Mouse (Mus musculus) cerebellum, adult 8-10 months (tissue): ENCODE data around the gene Tbc1d22a.
"Not testable (repeated sequence)": the region's sequence is repeated elsewhere in the genome, so short reads cannot be mapped to it uniquely, and the experiment has no call there.

Experiments
- DNase-seq: peaks from one replicate; pipeline ENCODE4 v3.0.0; 2022

Gene Tbc1d22a

DNA sequence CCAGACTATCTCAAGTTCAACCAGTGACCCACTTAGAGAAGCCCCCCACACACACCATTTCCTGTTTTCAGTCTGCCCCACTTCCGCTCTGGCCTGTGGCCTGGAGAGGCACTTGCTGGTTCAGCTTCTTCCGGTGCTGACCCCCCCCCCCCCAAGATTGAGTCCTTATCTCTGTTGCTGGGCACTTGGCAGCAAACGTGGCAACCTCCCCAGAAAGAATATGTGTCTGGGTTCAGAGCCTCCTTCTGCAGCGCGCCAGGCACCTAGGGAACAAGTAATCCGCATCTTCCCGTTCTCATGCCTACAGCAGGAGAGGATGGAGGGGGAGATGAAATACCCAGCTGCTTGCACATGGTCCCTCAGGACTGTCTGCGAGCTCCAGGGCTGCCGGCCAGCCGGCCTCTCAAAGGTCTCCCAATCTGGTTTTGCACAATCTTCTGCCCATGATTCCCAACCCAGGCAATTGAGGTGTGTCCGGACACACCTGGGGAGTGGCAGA lies 32.3 kb upstream of the Tbc1d22a start:
- DNase-seq = no peak

DNA sequence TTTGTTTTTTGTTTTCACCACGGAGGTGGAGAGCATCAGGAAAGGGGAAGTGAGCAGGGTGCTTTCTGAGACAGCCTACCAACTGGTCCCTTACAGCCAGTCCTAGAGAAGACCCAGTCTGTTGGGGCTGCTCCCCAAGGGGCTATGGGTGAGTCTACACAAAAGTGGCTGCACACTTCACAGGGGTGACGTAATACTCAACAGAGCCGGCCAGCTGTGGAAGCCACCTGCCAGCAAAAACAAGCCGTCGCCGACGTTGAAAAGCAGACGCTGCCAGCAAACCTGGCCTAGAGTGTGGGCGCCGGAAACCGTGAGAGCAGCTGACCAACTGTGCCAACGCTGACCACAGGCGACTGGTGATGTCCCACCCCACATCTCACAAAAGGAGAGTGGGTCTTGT lies 31.6 kb upstream of the Tbc1d22a start:
- DNase-seq = no peak

DNA sequence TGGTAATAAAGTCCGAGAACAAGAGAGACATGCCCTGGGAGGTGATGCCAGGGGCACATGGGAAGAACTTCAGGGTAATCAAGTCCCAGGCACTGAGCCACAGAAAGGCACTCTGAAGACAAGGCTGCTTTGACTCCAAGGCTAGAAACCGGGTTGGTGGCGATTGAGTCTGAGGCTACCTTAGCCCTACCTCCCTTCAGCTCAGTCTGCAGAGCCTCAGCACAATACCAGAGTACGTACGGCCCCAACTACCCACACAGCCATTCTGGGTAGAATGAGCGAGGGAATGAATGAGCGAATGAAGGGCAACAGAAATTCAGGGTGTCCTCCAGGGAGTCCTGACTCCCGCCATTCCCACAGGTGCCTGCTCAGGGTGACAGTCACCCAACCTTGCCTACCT lies 30.8 kb upstream of the Tbc1d22a start:
- DNase-seq = no peak

DNA sequence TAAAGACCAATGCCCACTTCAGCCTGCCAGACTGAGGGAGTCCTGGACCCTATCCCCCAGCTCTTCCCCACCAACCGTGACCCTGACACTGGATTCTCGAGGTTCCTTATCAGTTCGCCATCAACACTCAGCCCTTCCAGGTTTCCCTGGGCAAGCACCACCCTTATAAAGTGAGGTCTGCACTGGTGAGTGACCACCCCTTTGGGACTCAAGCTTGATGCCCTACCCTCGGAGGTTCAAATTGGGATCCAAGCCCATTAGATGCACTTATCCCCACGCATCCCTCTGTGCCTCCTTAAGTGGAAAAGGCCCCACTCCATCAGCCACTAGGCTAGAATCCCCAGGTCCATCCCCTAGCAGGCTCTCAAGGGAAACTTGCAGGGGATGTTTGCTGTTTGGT lies 30.2 kb upstream of the Tbc1d22a start:
- DNase-seq = no peak

DNA sequence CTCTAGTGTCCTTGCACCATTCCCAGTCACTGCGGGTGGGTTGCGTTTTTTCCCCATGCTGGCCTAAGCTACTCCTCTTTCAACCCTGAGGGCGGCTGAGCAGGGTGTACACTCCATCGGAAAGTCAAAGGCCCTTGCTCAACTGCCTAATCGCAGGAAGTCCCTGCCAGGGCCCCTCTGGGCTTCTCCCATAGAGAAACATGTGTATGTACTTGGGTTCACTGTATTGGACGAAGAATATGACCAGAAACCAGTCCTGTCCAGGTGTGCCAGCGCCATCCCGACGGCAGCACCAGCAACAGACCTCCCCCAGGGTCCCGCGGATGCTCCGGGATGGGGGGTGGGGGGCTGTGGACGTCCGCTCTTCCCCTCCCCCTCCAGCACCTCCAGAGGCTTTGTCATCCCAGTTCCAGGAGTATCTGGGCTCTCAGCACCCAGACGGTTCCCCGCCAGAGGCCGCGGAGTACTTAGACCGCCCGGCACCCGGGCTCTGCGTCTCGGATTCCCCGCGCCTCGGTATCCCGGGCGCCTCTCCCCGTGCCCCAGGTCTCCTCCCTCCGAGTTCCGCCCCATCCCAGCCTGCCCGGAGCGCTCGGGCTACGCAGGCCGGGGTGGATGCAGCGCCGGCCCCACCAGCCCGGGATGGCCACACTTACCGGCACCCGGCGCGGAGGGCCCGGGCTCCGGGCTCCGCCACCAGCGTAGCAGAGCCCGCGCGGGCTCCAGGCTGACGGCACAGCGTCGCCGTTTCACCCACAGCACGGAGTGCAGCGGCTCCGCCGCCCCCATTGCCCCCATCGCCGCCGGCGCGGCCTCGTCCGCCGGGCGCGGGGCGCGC lies 29.2 kb upstream of the Tbc1d22a start:
- DNase-seq = no peak

DNA sequence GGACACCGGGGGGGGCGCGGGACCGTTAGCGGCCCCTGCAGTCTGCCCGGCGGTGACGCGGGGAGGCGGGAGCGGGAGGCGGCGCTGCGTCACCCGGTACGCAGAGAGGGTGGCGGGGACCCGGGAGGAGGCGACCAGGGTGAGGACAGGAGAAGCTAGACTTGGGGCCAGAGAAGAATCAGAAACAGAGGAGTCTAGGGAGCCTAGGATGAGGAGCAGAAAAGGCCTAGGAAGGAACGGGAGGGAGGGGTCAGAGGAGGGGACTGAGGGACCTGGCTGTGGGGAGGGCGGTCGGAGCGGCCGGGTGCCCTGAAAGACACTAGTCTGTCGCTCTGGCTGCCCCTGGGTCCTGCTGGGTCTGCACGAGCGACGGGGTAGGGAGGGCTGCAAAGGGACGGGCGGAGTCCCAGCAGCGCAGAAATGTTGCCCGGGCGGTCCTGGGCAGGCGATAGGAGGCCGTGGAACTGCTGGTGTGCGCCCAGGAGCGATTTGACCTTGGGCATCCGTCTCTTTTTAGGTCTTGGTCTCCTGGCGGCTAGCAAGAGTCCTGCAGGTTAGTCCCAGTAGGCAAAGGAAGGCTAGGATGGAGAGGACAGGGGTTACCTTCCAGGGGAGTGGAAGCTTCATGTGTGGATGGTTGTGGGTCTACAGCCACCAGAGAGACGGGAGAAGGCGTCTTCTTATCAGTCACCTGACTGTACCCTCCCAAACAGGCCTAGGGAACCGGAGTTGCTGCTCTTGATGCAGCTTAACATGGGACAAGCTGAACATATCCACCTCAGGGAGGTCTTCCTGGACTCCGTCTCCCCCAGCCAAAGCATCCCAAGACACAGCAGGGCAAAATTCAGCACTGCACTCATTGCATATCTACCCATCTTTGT lies 28.3 kb upstream of the Tbc1d22a start, which contains the start of gene Cerk:
Cerk (minus strand) TSS at position 453 of the 881 bp plus-strand sequence.
- peak; percentile 86 for DNase-seq

DNA sequence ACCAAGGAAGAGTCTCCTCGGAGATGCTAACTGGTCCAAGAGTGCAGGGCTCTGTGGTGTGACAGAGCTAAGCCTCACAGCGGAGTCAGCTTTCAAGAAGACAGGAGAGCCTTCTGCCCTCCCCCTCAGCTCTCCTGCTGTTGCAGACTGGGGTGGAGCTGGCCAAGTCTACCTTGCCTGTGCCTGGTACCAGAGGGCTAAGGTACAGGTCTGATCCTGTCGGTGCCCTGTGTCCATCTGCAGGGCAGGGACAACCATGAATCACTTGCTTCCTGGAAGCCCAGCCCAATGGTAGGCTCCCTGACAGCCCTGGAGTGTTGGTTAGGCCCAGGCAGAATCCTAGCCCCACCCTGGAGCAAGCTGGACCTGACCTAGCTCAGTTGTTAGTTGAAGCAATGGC lies 27.6 kb upstream of the Tbc1d22a start:
- DNase-seq = peak; percentile 49

DNA sequence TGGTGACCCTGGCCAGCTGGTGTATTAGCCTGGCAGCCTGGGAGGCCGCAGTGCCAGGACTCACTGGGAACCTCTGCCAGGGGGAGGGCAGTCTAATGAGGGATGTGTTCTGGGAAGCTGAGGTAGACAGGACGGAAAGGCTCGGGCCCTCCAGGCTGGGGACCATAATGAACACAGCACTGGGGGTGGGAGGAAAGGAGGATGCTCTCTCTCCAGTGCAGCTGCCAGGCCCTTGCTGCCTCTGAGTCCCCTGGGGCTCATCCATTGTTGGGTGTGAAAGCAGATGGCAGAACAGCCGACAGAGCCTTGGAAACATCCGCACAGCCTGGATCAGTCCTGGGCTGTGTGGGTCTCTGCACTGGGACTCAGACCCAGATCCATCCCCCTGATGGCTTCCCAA lies 26.1 kb upstream of the Tbc1d22a start:
- DNase-seq = peak; percentile 41

DNA sequence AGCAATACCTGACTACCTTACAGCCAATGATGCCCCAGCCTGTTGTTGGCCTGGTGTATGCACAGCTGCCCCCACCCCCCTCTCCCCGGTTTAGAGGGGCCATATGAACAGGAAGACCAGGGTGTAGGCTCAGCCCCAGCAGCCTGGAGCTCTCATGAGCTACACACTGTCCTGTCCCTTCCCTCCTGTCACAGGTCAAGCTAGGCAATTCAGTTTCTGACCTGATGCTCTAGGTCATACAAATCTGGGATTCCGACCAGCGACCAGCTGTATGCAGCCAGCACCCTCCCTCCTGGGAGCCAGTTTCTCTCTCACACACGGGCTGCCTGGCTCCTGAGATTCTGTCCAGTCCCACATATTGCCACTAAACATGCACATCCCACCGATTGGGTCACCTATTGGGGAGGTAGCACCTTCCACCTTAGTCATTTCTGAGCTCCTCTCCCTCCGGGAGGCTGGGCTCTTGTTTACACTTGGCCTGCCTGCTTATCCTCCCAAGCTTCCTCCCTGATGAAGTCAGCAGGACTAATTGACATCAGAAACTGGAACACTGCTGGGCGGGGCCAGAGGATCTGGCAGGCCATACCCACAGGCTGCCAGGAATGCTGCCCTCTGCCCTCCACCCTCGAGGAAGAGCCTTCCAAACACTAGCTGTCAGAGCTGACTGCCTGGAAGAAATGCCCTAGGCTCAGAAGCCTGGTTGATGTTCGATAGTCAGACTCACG lies 25.4 kb upstream of the Tbc1d22a start:
- DNase-seq = peak; percentile 81

DNA sequence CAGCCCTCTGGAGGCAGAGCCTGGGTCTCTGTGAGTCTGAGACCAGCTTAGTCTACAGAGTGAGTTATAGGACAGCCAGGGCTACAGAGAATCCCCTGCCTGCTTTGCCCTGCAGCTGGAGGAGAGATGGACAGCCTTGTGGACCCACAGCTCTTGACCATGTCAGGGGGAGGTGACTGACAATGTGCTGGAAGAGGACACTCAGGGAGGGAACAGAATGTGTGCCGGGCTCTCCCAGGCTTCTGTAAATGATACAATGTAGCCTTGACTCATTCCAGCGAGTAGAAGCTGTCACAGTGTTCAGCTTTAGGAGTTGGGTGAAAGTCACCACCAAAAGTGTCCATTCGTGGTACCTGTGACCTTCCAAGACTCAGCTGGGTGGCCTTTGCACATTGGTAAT lies 23.9 kb upstream of the Tbc1d22a start:
- no peak for DNase-seq

DNA sequence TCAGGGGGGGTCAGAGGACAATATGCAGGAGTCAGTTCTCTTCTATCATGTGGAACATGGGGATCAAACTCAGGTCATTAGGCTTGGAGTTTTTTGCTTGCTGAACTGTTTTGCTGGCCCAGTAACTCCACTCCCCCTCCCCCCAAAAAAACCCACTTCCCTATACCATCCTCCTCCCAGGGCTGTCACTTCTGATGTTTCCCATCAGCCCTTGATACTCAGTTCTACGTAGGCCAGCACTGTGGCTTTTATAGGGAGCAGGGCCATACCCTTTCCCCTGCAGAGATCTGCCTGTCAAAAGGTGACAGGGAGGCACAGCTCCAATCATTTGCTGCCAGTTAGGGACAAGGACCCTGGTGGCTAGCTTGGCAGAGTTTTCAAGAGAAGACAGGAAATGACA lies 22.8 kb upstream of the Tbc1d22a start:
- no peak for DNase-seq

DNA sequence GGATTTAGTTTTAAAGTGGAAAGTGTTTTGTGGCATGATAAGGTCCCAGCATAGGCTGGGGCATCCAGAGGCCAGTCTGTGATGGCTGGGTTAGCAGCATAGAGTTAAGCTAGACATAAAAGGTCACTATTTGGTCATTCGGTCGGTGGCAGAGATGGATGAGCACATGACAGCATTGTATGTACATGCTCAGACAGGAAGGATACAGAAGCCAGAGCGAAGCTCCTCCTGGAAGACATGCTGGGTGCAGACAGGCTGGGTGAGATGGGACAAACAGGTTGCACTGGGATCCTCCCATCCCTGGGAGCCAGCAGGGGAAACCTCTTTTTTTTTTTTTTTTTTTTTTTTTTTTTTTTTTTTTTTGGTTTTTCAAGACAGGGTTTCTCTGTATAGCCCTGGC lies 22.3 kb upstream of the Tbc1d22a start:
- DNase-seq = no peak

DNA sequence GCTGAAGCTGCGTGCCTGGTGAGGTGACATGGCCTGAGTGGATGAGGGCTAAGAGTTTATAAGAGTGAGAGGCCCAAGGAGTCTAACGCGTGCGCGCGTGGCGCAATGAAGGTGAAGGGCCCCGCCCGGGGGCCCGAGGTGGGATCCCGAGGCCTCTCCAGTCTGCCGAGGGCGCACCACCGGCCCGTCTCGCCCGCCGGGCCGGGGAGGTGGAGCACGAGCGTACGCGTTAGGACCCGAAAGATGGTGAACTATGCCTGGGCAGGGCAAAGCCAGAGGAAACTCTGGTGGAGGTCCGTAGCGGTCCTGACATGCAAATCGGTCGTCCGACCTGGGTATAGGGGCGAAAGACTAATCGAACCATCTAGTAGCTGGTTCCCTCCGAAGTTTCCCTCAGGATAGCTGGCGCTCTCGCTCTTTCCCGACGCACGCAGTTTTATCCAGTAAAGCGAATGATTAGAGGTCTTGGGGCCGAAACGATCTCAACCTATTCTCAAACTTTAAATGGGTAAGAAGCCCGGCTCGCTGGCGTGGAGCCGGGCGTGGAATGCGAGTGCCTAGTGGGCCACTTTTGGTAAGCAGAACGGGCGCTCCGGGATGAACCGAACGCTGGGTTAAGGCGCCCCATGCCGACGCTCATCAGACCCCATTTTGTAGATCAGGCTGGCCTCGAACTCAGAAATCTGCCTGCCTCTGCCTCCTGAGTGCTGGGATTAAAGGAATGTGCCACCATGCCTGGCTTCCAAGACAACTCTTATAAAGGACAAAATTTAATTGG lies 19.4 kb upstream of the Tbc1d22a start:
- not testable (repeated sequence) for DNase-seq

DNA sequence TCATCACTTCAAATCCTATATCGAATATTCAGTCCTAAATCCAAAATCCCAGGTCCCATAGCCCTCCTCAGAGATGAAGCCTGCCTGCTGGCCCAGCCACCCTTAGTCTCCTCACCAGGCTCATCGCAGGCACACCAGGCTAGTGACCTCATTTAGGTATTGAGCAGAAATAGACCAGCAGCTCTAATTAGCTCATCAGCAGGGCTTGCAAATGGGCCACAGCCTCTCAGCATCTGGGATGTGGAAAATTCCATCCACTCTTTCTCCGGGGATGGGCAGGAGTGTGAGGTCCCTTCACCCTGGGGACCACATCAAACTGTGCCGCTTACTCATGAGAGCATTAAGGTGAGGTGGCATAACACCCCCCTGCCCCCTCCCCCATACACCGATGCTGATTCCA lies 15.2 kb upstream of the Tbc1d22a start:
- no peak for DNase-seq

DNA sequence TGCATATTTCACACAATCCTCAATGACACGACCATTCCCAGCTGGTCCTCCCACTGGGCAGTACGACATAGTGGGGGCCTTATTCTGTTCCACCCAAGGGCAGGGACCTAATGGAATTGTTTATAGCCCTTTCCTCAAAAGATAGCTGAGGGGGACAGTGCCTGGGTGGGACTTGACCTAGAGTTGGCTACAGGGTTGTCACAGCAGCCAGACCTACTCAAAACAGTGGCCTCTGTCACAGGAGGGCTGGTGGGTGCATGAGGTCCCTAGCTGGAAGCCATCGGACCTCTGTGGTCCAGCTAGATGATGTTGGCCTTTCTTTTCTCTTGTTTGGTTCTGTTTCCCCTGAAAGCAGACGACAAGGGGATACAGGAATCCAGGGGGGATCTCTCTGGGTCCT lies 14.8 kb upstream of the Tbc1d22a start:
- no peak for DNase-seq

DNA sequence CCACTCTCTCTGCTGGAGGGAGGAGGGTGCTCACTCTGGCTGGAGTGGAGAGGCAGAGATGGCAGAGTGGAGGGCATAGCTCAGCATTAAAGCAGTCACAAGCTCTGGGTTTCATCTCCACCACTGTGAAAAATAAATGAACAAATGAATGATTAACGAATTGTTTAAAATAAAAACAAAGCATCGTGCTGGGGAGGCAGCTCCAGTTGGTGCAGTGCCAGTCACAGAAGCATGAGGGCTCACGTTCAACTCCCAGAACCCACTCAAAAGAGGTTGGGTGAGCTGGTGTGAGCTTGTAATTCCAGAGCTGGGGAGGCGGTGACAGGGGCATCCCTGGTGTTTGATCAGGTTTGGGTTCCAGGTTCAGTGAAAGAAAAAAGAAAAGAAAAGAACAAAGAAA lies 14.1 kb upstream of the Tbc1d22a start:
- no peak for DNase-seq

DNA sequence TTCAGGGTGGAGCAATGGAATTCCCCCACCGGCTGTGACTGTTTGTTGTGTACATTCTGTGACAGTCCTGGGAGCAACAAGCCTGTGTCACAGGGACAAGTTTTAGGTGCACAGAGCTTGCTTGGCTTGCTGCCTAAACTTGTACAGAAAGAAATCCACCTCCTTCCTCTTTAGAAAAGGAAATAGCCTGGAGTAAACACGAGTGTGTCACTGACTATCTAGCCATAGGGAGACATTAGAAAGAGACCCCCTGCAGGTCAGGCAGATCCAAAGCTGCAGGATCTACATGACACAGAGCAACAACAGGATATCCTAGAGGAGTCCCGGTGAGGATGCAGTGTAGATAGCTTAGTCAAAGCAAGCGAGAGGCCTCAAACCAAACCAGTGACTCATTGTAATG lies 13.2 kb upstream of the Tbc1d22a start:
- DNase-seq = no peak

DNA sequence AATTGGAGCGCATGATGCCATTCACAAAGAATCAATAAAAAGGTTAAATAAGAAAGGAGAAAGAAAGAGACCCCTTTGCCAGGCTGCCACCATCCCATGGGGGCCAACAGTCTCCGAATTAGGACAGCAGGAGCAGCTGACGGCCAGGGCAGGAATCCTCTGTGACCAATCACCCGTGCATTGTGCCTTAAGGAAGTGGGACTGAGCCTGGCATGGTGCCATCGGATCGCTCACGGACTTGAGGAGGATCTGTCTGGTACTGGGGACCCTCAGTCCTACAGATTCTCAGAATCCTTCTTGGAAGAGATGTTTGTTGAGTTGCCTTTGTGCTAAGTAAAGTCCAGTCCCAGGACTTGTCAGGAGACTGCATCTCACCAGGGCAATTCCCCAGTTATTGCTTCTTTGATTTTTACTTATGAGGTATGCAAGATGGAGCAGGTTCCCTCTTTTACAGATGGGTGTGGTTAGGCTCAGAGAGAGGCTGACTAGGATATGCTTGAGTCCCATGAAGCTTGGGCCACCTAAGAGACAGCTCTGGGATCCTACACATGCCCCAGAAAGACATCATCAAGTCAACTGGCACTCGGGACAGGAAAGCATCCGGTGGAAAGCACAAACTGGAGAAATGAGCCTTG lies 12.4 kb upstream of the Tbc1d22a start:
- DNase-seq = no peak

DNA sequence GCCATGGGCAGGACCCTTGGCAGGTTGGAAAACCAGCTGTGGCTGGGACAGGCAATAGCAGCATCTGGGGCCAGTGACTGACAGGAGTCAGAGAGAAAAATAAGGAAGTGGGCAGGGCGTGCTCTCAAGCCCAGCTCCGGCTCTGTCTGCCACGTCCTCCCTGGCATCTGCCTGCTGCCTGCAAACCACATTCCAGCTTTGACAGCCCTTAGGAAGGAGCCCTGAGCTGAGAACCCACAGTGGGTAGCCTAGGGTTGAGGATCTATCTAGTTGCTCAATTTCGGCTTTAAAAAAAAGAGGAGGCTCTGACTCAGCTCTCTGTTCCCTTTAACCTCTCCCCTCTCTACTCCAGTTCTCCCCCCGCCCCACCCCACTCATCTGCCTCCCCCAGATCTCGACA lies 11.6 kb upstream of the Tbc1d22a start:
- no peak for DNase-seq

DNA sequence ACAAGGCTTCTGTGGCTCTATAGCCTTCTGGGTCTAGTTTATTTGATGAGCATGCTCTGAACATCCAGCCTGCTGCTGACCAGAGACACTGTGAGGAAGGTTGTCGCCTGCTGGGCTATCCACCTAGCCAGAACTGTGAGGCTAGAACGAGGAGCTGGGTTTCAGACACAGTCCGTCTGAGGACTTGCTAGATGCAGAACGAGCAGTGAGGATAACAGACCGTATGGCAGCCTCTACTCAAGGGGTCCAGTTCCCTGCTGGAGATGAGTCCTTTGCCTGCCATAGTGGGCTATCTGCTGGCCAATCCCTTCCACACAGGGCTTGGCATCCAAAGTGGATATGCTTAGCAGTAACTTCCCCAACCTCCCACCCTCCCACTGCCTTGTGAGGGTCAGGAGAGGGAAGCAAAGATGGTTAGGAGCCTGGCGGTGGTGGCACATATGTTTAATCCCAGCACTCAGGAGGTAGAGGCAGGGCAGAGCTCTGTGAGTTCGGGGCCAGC lies 10.9 kb upstream of the Tbc1d22a start:
- no peak for DNase-seq

DNA sequence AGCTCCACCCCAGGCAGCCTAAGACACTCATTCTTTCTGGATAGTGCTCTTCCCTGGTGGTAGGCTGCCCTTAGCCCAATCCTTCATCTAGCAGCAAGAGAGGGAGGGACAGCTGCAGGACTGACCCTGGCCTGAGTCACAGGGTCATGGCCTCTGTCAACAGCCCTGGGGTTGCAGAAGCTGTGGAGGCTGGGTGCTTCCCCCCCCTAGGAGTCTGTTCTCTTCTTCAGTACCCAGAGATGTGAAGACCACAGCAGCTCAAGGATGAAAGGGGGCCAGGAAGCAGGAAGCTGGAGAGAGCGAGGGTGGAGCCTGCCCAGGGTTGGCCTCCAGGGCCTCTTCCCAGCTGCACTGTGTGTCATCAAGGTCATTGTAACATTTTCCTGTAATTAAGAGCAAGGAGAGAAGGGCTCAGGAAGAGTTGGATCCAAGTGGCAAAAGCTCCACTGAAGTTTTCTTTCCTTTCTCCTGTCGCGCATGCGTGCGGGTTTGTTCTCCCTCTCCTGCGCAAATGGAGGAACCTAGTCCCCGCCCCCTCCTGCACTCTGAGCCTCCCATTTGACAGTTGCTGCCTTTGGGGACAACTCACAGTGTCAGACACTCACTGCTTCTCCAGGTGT lies 10.2 kb upstream of the Tbc1d22a start:
- no peak for DNase-seq
